Mouse (Mus musculus) mesoderm, embryonic 11.5 days (tissue): ENCODE data around the gene Hist1h3f.
"Not testable (repeated sequence)": the region's sequence is repeated elsewhere in the genome, so short reads cannot be mapped to it uniquely, and the experiment has no call there.

ENCODE experiments used
- DNase-seq: peaks from one replicate; pipeline ENCODE4 v3.0.0-alpha.2; 2012; ENCODE audit warnings: low read depth, low spot score

Hist1h3f gene

GRCm38 (mm10) chr13:23536076-23536822, 7.6 kb upstream of the Hist1h3f start:
- no peak for DNase-seq

GRCm38 (mm10) chr13:23537006-23537710, 6.7 kb upstream of the Hist1h3f start:
- DNase-seq, result no peak

GRCm38 (mm10) chr13:23538249-23538648, 5.6 kb upstream of the Hist1h3f start:
- no peak for DNase-seq

GRCm38 (mm10) chr13:23539821-23540220, 4.0 kb upstream of the Hist1h3f start:
- DNase-seq, result not testable (repeated sequence)

- DNase-seq, result no peak
These were observed 2.4 kb upstream of the Hist1h3f start for GRCm38 (mm10) chr13:23541497-23541896.

- DNase-seq, result not testable (repeated sequence)
These were observed 1.4 kb upstream of the Hist1h3f start for GRCm38 (mm10) chr13:23542225-23542980.

- peak; percentile 92 for DNase-seq
These were observed 749 bp upstream of the Hist1h3f start, which contains the start of gene Hist1h2bh for GRCm38 (mm10) chr13:23542999-23543607. Hist1h2bh (minus strand) TSS chr13:23543392.

GRCm38 (mm10) chr13:23544787-23545120, 902 bp downstream of the Hist1h3f start:
- DNase-seq, result not testable (repeated sequence)

GRCm38 (mm10) chr13:23546694-23547093, 2.8 kb downstream of the Hist1h3f start:
- no peak for DNase-seq

- DNase-seq, result no peak
These were observed 6.9 kb downstream of the Hist1h3f start for GRCm38 (mm10) chr13:23550761-23551145.

GRCm38 (mm10) chr13:23551146-23551834, 7.4 kb downstream of the Hist1h3f start, which contains the start of gene Hist1h4f:
Hist1h4f (minus strand) TSS chr13:23551648.
- peak; percentile 95 for DNase-seq

- DNase-seq, result no peak
These were observed 8.4 kb downstream of the Hist1h3f start for GRCm38 (mm10) chr13:23551931-23552914.

- DNase-seq, result no peak
These were observed 9.1 kb downstream of the Hist1h3f start, which contains the start of gene Hist1h1d for GRCm38 (mm10) chr13:23552962-23553361. Hist1h1d (plus strand) TSS chr13:23553262.

GRCm38 (mm10) chr13:23554393-23554792, 10.5 kb downstream of the Hist1h3f start:
- no peak for DNase-seq

GRCm38 (mm10) chr13:23554925-23555838, 11.3 kb downstream of the Hist1h3f start:
- peak; percentile 88 for DNase-seq

GRCm38 (mm10) chr13:23555839-23556416, 12.1 kb downstream of the Hist1h3f start:
- DNase-seq, result peak; percentile 92

GRCm38 (mm10) chr13:23556906-23557305, 13.1 kb downstream of the Hist1h3f start:
- no peak for DNase-seq

- DNase-seq, result not testable (repeated sequence)
These were observed 16.8 kb downstream of the Hist1h3f start for GRCm38 (mm10) chr13:23560699-23561098.
